Mouse (Mus musculus) adrenal gland, postnatal 0 days (tissue): ENCODE data around the gene Gpr88. TPM values are rescaled to one million over a fixed set of nuclear protein-coding genes. Genes with fewer than 3 reads are reported as not detected.

ENCODE experiments used
- polyA plus RNA-seq: library from polyadenylated mRNA; unstranded; fragments of >200 nt; fragmentation: Nextera tagmentation; extraction: Ambion mirVana; gene quantifications from 2 replicates; pipeline ENCODE4 v1.2.1, GENCODE M21; 2015

Gpr88 gene
- polyA plus RNA-seq, result 0.57 and 1.2 TPM in 2 replicates

DNA sequence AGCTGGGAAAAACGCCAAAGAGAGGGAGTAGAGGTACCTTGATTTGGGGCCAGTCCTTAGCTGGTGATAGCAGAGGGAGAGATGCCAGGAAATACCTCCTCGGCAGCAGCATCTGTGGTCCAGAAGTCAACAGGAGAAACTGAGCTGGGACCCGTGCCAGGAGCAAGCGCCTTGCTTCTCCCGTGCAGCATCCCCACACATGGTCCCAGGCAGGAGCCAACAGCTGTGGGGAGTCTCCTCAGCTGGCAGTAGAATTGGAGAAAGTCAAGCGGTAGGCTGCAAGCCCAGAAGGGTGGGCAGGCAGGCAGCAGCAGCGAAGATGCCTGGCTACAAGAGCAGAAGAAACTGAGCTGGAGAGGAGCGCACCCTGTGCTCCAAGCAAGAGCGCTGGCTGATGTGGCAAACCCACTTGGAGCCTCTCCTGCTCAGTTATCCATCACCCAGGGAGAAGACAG, at the start of gene Gpr88:
Gpr88 (minus strand) TSS at position 427 of the 455 bp plus-strand sequence.

Other genes starting within 250 kb of the Gpr88 start
- gene Slc30a7, start 246.1 kb downstream of the Gpr88 start, polyA plus RNA-seq, result 27.0 and 33.3 TPM in 2 replicates
- 26.4 and 35.1 TPM in 2 replicates for gene Extl2, start 246.0 kb downstream of the Gpr88 start, polyA plus RNA-seq
- 18.0 and 30.6 TPM in 2 replicates for gene Vcam1, start 123.8 kb downstream of the Gpr88 start, polyA plus RNA-seq
- 3.8 and 5.2 TPM in 2 replicates for gene Cdc14a, start 170.5 kb upstream of the Gpr88 start, polyA plus RNA-seq